Mouse (Mus musculus): ENCODE measurements around the gene Qtrt1. TPM values are rescaled to one million over a fixed set of nuclear protein-coding genes. Genes with fewer than 3 reads are reported as not detected.

Qtrt1 gene
- polyA plus RNA-seq, 1 experiment from 2014 or later, result 17.4 TPM

- Histone ChIP-seq H3K36me3 (replicated peaks) (peaks cover 91% of the 10 kb centered on the region), H3K9me3 (replicated peaks) (no peaks in the 10 kb centered on the region), H3K4me3 (replicated peaks) (no peak overlapping the region), H3K9ac (no peak overlapping the region), H3K4me1 (replicated peaks) (no peaks in the 10 kb centered on the region), H3K27ac (replicated peaks) (no peak overlapping the region), H3K27me3 (no peaks in the 10 kb centered on the region), H3K4me2 (no peak overlapping the region)
- ATAC-seq (ENCODE audit: insufficient read depth), result no peak
- WGBS (ENCODE audit: insufficient replicate concordance), result 79% methylated on average over 10 of the region's 10 CpGs
Measured at GRCm38 (mm10) chr9:21392646-21393175, 18.9 kb upstream of the Qtrt1 start.

- Histone ChIP-seq H3K9me3 (replicated peaks) (no peaks in the 10 kb centered on the region), H3K4me3 (replicated peaks) (no peak overlapping the region), H3K27ac (replicated peaks) (no peak overlapping the region), H3K4me1 (replicated peaks) (no peaks in the 10 kb centered on the region), H3K4me2 (no peak overlapping the region), H3K27me3 (no peaks in the 10 kb centered on the region), H3K9ac (no peak overlapping the region), H3K36me3 (replicated peaks) (peaks cover 95% of the 10 kb centered on the region)
- no peak for ATAC-seq (ENCODE audit: insufficient read depth)
- WGBS (ENCODE audit: insufficient replicate concordance), result 71% methylated on average over 3 of the region's 3 CpGs
Measured at GRCm38 (mm10) chr9:21395692-21396091, 15.9 kb upstream of the Qtrt1 start.

- ATAC-seq (ENCODE audit: insufficient read depth), result no peak
- Histone ChIP-seq H3K27ac (replicated peaks) (no peak overlapping the region), H3K36me3 (replicated peaks) (peaks cover 95% of the 10 kb centered on the region), H3K4me2 (no peak overlapping the region), H3K27me3 (no peaks in the 10 kb centered on the region), H3K4me3 (replicated peaks) (no peak overlapping the region), H3K9ac (no peak overlapping the region), H3K4me1 (replicated peaks) (no peaks in the 10 kb centered on the region), H3K9me3 (replicated peaks) (no peaks in the 10 kb centered on the region)
- WGBS (ENCODE audit: insufficient replicate concordance), result 81% methylated on average over 3 of the region's 3 CpGs
Measured at GRCm38 (mm10) chr9:21397170-21397569, 14.5 kb upstream of the Qtrt1 start.

GRCm38 (mm10) chr9:21401042-21401441 is 10.6 kb upstream of the Qtrt1 start:
- Histone ChIP-seq H3K27ac (replicated peaks) (no peak overlapping the region), H3K4me3 (replicated peaks) (no peak overlapping the region), H3K9me3 (replicated peaks) (no peaks in the 10 kb centered on the region), H3K4me1 (replicated peaks) (no peaks in the 10 kb centered on the region), H3K36me3 (replicated peaks) (peaks cover 94% of the 10 kb centered on the region), H3K9ac (no peak overlapping the region), H3K4me2 (no peak overlapping the region), H3K27me3 (no peaks in the 10 kb centered on the region)
- 83% methylated on average over 9 of the region's 9 CpGs for WGBS (ENCODE audit: insufficient replicate concordance)
- no peak for ATAC-seq (ENCODE audit: insufficient read depth)

GRCm38 (mm10) chr9:21402764-21403253 is 8.8 kb upstream of the Qtrt1 start:
- Histone ChIP-seq H3K4me1 (replicated peaks) (no peaks in the 10 kb centered on the region), H3K9me3 (replicated peaks) (no peaks in the 10 kb centered on the region), H3K4me2 (no peak overlapping the region), H3K27me3 (no peaks in the 10 kb centered on the region), H3K9ac (no peak overlapping the region), H3K36me3 (replicated peaks) (peaks cover 90% of the 10 kb centered on the region), H3K4me3 (replicated peaks) (no peak overlapping the region), H3K27ac (replicated peaks) (no peak overlapping the region)
- 75% methylated on average over 11 of the region's 11 CpGs for WGBS (ENCODE audit: insufficient replicate concordance)
- no peak for ATAC-seq (ENCODE audit: insufficient read depth)

- H3K4me3 ChIP-seq (replicated peaks), result no peak overlapping the region
- H3K36me3 ChIP-seq (replicated peaks), result peaks cover 80% of the 10 kb centered on the region
- ATAC-seq (ENCODE audit: insufficient read depth), result no peak
- H3K4me2 ChIP-seq, result no peak overlapping the region
- H3K27ac ChIP-seq (replicated peaks), result no peak overlapping the region
- H3K27me3 ChIP-seq, result no peaks in the 10 kb centered on the region
- H3K4me1 ChIP-seq (replicated peaks), result no peaks in the 10 kb centered on the region
- WGBS (ENCODE audit: insufficient replicate concordance), result 82% methylated on average over 5 of the region's 5 CpGs
- H3K9me3 ChIP-seq (replicated peaks), result no peaks in the 10 kb centered on the region
- no peak overlapping the region for H3K9ac ChIP-seq
Measured at GRCm38 (mm10) chr9:21403745-21404144, 7.9 kb upstream of the Qtrt1 start.

- no peak overlapping the region for H3K9ac ChIP-seq
- no peak overlapping the region for H3K4me2 ChIP-seq
- H3K36me3 ChIP-seq (replicated peaks), result peaks cover 63% of the 10 kb centered on the region
- 56% methylated on average over 4 of the region's 4 CpGs for WGBS (ENCODE audit: insufficient replicate concordance)
- H3K27ac ChIP-seq (replicated peaks), result no peak overlapping the region
- no peaks in the 10 kb centered on the region for H3K9me3 ChIP-seq (replicated peaks)
- H3K4me1 ChIP-seq (replicated peaks), result 0 out of 2 replicates have a peak, but pooled peaks cover 4% of the 10 kb centered on the region
- H3K4me3 ChIP-seq (replicated peaks), result no peak overlapping the region
- H3K27me3 ChIP-seq, result no peaks in the 10 kb centered on the region
- ATAC-seq (ENCODE audit: insufficient read depth), result no peak
Measured at GRCm38 (mm10) chr9:21405525-21405924, 6.1 kb upstream of the Qtrt1 start.

- H3K27me3 ChIP-seq, result no peaks in the 10 kb centered on the region
- ATAC-seq (ENCODE audit: insufficient read depth), result no peak
- no peaks in the 10 kb centered on the region for H3K9me3 ChIP-seq (replicated peaks)
- H3K4me3 ChIP-seq (replicated peaks), result no peak overlapping the region
- H3K4me2 ChIP-seq, result no peak overlapping the region
- peaks cover 26% of the 10 kb centered on the region for H3K4me1 ChIP-seq (replicated peaks)
- H3K9ac ChIP-seq, result no peak overlapping the region
- WGBS (ENCODE audit: insufficient replicate concordance), result 21% methylated on average over 4 of the region's 4 CpGs
- H3K36me3 ChIP-seq (replicated peaks), result peaks cover 42% of the 10 kb centered on the region
- no peak overlapping the region for H3K27ac ChIP-seq (replicated peaks)
Measured at GRCm38 (mm10) chr9:21407951-21408350, 3.7 kb upstream of the Qtrt1 start.

GRCm38 (mm10) chr9:21408624-21409023 is 3.0 kb upstream of the Qtrt1 start:
- Histone ChIP-seq H3K9me3 (replicated peaks) (no peaks in the 10 kb centered on the region), H3K27me3 (no peaks in the 10 kb centered on the region), H3K4me2 (no peak overlapping the region), H3K36me3 (replicated peaks) (peaks cover 35% of the 10 kb centered on the region), H3K27ac (replicated peaks) (no peak overlapping the region), H3K9ac (no peak overlapping the region), H3K4me3 (replicated peaks) (no peak overlapping the region), H3K4me1 (replicated peaks) (peaks cover 27% of the 10 kb centered on the region)
- ATAC-seq (ENCODE audit: insufficient read depth), result no peak
- WGBS (ENCODE audit: insufficient replicate concordance), result 63% methylated on average over 7 of the region's 7 CpGs

- H3K4me1 ChIP-seq (replicated peaks), result peaks cover 27% of the 10 kb centered on the region
Measured at GRCm38 (mm10) chr9:21409592-21410317, 1.9 kb upstream of the Qtrt1 start.

GRCm38 (mm10) chr9:21417866-21418265 is 6.2 kb downstream of the Qtrt1 start:
- WGBS (ENCODE audit: insufficient replicate concordance), result 81% methylated on average over 2 of the region's 2 CpGs
- Histone ChIP-seq H3K9me3 (replicated peaks) (no peaks in the 10 kb centered on the region), H3K27ac (replicated peaks) (no peak overlapping the region), H3K27me3 (no peaks in the 10 kb centered on the region), H3K9ac (no peak overlapping the region), H3K4me3 (replicated peaks) (no peak overlapping the region), H3K36me3 (replicated peaks) (peaks cover 46% of the 10 kb centered on the region), H3K4me1 (replicated peaks) (peaks cover 15% of the 10 kb centered on the region), H3K4me2 (no peak overlapping the region)
- ATAC-seq (ENCODE audit: insufficient read depth), result no peak

More at GRCm38 (mm10) chr9:21409592-21410317, 1.9 kb upstream of the Qtrt1 start:
- Histone ChIP-seq H3K9ac (no peak overlapping the region), H3K36me3 (replicated peaks) (peaks cover 29% of the 10 kb centered on the region), H3K9me3 (replicated peaks) (no peaks in the 10 kb centered on the region), H3K4me3 (replicated peaks) (no peak overlapping the region), H3K4me2 (no peak overlapping the region), H3K27me3 (no peaks in the 10 kb centered on the region), H3K27ac (replicated peaks) (no peak overlapping the region)
- ATAC-seq (ENCODE audit: insufficient read depth), result no peak
- 31% methylated on average over 9 of the region's 9 CpGs for WGBS (ENCODE audit: insufficient replicate concordance)

Measured in liver, embryonic 15.5 days (tissue).